ENCODE assay signal across 10 mouse cellular contexts in the genomic region with DNA sequence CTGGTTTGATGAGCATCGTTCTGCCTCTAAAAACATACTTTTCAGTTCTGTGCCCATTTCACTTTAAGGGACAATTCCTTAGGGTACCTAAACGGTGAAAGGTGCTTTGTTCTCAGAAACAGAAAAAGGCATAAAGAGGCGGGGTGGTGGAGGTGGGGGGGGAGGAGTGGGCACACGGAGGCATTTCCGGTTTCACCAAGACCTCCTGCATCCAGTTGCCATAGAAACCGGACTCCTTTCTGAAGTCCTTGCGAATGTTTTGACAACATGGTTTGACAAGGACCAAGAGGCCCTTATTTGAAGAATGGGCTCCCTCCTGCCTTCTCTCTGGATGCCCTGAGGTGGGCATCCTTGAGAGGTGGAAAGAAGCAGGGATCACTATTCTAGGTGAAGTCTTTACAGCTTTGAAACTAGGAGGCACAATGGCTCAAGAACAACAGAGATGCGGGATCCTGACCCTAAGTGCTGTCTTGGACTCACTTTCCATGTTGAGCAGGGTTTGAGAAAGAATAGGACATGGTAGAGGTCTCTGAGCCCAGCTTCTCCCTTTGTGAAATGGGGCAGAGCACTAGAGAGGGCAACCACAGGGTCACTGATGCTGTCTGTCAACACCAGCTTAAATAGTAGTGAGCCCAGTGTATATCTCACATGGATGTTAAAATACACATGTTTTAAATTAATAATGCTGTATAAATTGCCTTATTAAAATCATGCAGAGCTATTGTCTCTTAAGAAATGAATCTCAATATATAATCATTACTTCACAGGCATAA. TPM values are rescaled to one million over a fixed set of nuclear protein-coding genes. Genes with fewer than 3 reads are reported as not detected.
DNase-seq lines count a peak whose midpoint lies in the region; ATAC-seq and TF ChIP-seq lines count a peak whose summit lies in the region.
"Had no signal": no experiment of that assay in that cellular context is flagged by ENCODE, and none has a peak within 500 bp of the region (broad histone marks: within the 10 kb centered on the region; RNA-seq: fewer than 3 reads in every experiment).

No protein-coding gene starts in this region.

- no peak overlapping the region for H3K27ac ChIP-seq in forebrain, embryonic 11.5 days (ENCODE audit: low read depth, low read length)
- peak overlapping the region; percentile 60; the same call in 1 of the 2 replicates for H3K27ac ChIP-seq in hindbrain, postnatal 0 days
- H3K27ac ChIP-seq: liver, embryonic 13.5 days had no signal

- no peak for TF ChIP-seq CTCF in hindbrain, postnatal 0 days (IDR thresholded peaks at IDR 0.05; ENCODE audit: low read depth)

- H3K4me1 ChIP-seq in forebrain, embryonic 11.5 days (replicated peaks; ENCODE audit: control insufficient read depth, insufficient read depth, low read length), result no peaks in the 10 kb centered on the region
- H3K4me1 ChIP-seq in hindbrain, postnatal 0 days (ENCODE audit: insufficient read depth, low read length), result no peaks in the 10 kb centered on the region
- H3K4me1 ChIP-seq: liver, embryonic 13.5 days had no signal

- peak; percentile 72 for ATAC-seq in forebrain, embryonic 11.5 days (replicated peaks; ENCODE audit: low FRiP score)
- ATAC-seq in hindbrain, postnatal 0 days, result peak; percentile 74; the same call in 1 of the 2 replicates
- ATAC-seq in activated CD4-positive, CD25-positive, alpha-beta regulatory T cell, adult 4 months, result no peak

- no peak overlapping the region for H3K4me3 ChIP-seq in forebrain, embryonic 11.5 days (ENCODE audit: low read depth, low read length)
- no peak overlapping the region for H3K4me3 ChIP-seq in hindbrain, postnatal 0 days (ENCODE audit: low read length)
- H3K4me3 ChIP-seq: liver, embryonic 13.5 days had no signal

- H3K9ac ChIP-seq in forebrain, embryonic 11.5 days (ENCODE audit: low read length), result no peak overlapping the region
- H3K9ac ChIP-seq in hindbrain, postnatal 0 days (replicated peaks; ENCODE audit: low read length), result no peak overlapping the region
- H3K9ac ChIP-seq: liver, embryonic 13.5 days had no signal

- no peaks in the 10 kb centered on the region for H3K9me3 ChIP-seq in forebrain, embryonic 11.5 days (ENCODE audit: control insufficient read depth, low read length)
- H3K9me3 ChIP-seq in hindbrain, postnatal 0 days (ENCODE audit: low read length), result no peaks in the 10 kb centered on the region
- H3K9me3 ChIP-seq: liver, embryonic 13.5 days had no signal

- H3K36me3 ChIP-seq in forebrain, embryonic 11.5 days (ENCODE audit: control insufficient read depth, insufficient read depth, low read length), result no peaks in the 10 kb centered on the region
- no peaks in the 10 kb centered on the region for H3K36me3 ChIP-seq in hindbrain, postnatal 0 days (ENCODE audit: insufficient read depth, low read length)
- H3K36me3 ChIP-seq: liver, embryonic 13.5 days had no signal

- 22% methylated on average over 8 of the region's 8 CpGs for WGBS in forebrain, embryonic 11.5 days
- 46% methylated on average over 8 of the region's 8 CpGs for WGBS in hindbrain, postnatal 0 days

- peak overlapping the region; percentile 26; the same call in 1 of the 2 replicates for H3K4me2 ChIP-seq in forebrain, embryonic 11.5 days (ENCODE audit: low read depth, low read length, severe bottlenecking)
- peak overlapping the region; percentile 23; the same call in 1 of the 2 replicates for H3K4me2 ChIP-seq in hindbrain, postnatal 0 days (ENCODE audit: low read depth, low read length)
- H3K4me2 ChIP-seq: liver, embryonic 13.5 days had no signal

- peak; percentile 56 for DNase-seq in embryo, embryonic 10 days (ENCODE audit: low spot score)
- DNase-seq in forebrain, embryonic 11.5 days (ENCODE audit: low spot score), result peak; percentile 55
- peak; percentile 67 for DNase-seq in hindbrain, postnatal 0 days (ENCODE audit: low spot score)
- DNase-seq in neural tube, embryonic 10.5 days (ENCODE audit: extremely low spot score, low spot score), result peak; percentile 13
- DNase-seq in frontal cortex, adult 2 months (ENCODE audit: extremely low spot score in 1 of 2, low spot score in 1 of 2), result no peak
- no peak for DNase-seq in adrenal gland, adult 2 months
- no peak for DNase-seq in left cerebral cortex, postnatal 14 days (ENCODE audit: low spot score in 2 of 2)
- DNase-seq: heart, adult 18-20 months; liver, embryonic 13.5 days had no signal

- peaks cover 3% of the 10 kb centered on the region; the same call in 1 of the 2 replicates for H3K27me3 ChIP-seq in forebrain, embryonic 11.5 days (ENCODE audit: control insufficient read depth, insufficient read depth, low read length)
- H3K27me3 ChIP-seq in hindbrain, postnatal 0 days (ENCODE audit: insufficient read depth, low read length), result no peaks in the 10 kb centered on the region
- H3K27me3 ChIP-seq: liver, embryonic 13.5 days had no signal

- intact Hi-C loops in left cerebral cortex, postnatal 14 days (cut with DNase I), result no loop called here

RNA-seq across cellular contexts. Expression of a gene that starts 43.9 kb away (rescaled TPM):
- polyA plus RNA-seq in forebrain, embryonic 11.5 days (2014; fragmentation: Nextera tagmentation; extraction: Ambion mirVana), result 662 and 667 TPM in 2 replicates
- total RNA-seq in hindbrain, postnatal 0 days (2014; rRNA removed), result 263 and 314 TPM in 2 replicates
- 900 and 904 TPM in 2 replicates for polyA plus RNA-seq in hindbrain, postnatal 0 days (2015; fragmentation: Nextera tagmentation; extraction: Ambion mirVana)
- polyA plus RNA-seq in frontal cortex, adult 2 months (2012; rRNA removed), result 584 and 646 TPM in 2 replicates
- 10 to 100 TPM; 72.1 to 86.9 TPM for polyA plus RNA-seq in activated CD4-positive, CD25-positive, alpha-beta regulatory T cell, adult 4 months (2017; shearing (Covaris generic))
- 100 to 1,000 TPM in 1 of 2 experiments, 10 to 100 TPM in 1; 96.8 to 195 TPM for total RNA-seq in adrenal gland, adult 2 months (2021)
- polyA plus RNA-seq in adrenal gland, adult 2 months (2012; rRNA removed), result 24.3 and 34.2 TPM in 2 replicates
- 100 to 1,000 TPM; 373 to 380 TPM for total RNA-seq in left cerebral cortex, postnatal 14 days (2021)

Comparison
In these comparisons a context has a peak if more than half of its experiments do, and no peak if none do; other contexts are left out.
1. DNase-seq: peak in embryo, embryonic 10 days (single experiment), forebrain, embryonic 11.5 days (single experiment), hindbrain, postnatal 0 days (single experiment) and neural tube, embryonic 10.5 days (single experiment); none in frontal cortex, adult 2 months (0 of 2), adrenal gland, adult 2 months (single experiment) and left cerebral cortex, postnatal 14 days (0 of 2).